Mouse (Mus musculus) ovary, postnatal 36 days (tissue): ENCODE results near the gene Gpr137.
"Not testable (repeated sequence)": the region's sequence is repeated elsewhere in the genome, so short reads cannot be mapped to it uniquely, and the experiment has no call there.

Source experiments
- DNase-seq: peaks from one replicate; pipeline ENCODE4 v3.0.0; 2022; ENCODE audit warnings: low spot score, mixed read lengths

The Gpr137 gene

GRCm38 (mm10) chr19:6942249-6942691 lies at the start of gene Gpr137:
Gene Gpr137, minus strand, starts transcription at chr19:6942480.
- peak; percentile 95 for DNase-seq

- DNase-seq: not testable (repeated sequence)
Measured at GRCm38 (mm10) chr19:6991166-6991565, 48.9 kb upstream of the Gpr137 start.

GRCm38 (mm10) chr19:6990712-6991111 lies 48.4 kb upstream of the Gpr137 start:
- no peak for DNase-seq

GRCm38 (mm10) chr19:6989251-6989650 lies 47.0 kb upstream of the Gpr137 start:
- no peak for DNase-seq

GRCm38 (mm10) chr19:6987904-6988285 lies 45.6 kb upstream of the Gpr137 start:
- DNase-seq: no peak

- DNase-seq: peak; percentile 80
Measured at GRCm38 (mm10) chr19:6987061-6987903, 45.0 kb upstream of the Gpr137 start, which contains the start of gene Vegfb. Gene Vegfb, minus strand, starts transcription at chr19:6987651.

- no peak for DNase-seq
Measured at GRCm38 (mm10) chr19:6985951-6986708, 43.9 kb upstream of the Gpr137 start.

GRCm38 (mm10) chr19:6985300-6985699 lies 43.0 kb upstream of the Gpr137 start:
- no peak for DNase-seq

- DNase-seq: no peak
Measured at GRCm38 (mm10) chr19:6983621-6984020, 41.3 kb upstream of the Gpr137 start.

GRCm38 (mm10) chr19:6981465-6981864 lies 39.2 kb upstream of the Gpr137 start:
- no peak for DNase-seq

- peak; percentile 99 for DNase-seq
Measured at GRCm38 (mm10) chr19:6980381-6981093, 38.3 kb upstream of the Gpr137 start, which contains the start of gene Fkbp2. Gene Fkbp2, minus strand, starts transcription at chr19:6980501.

GRCm38 (mm10) chr19:6979486-6980380 lies 37.5 kb upstream of the Gpr137 start:
- peak; percentile 100 for DNase-seq

GRCm38 (mm10) chr19:6979001-6979479 lies 36.8 kb upstream of the Gpr137 start:
- DNase-seq: peak; percentile 51

GRCm38 (mm10) chr19:6978639-6978974 lies 36.3 kb upstream of the Gpr137 start:
- DNase-seq: no peak

- no peak for DNase-seq
Measured at GRCm38 (mm10) chr19:6977759-6978638, 35.7 kb upstream of the Gpr137 start.

- peak; percentile 71 for DNase-seq
Measured at GRCm38 (mm10) chr19:6975537-6976521, 33.5 kb upstream of the Gpr137 start, which contains the start of gene Plcb3. Gene Plcb3, minus strand, starts transcription at chr19:6976470.

GRCm38 (mm10) chr19:6974211-6975205 lies 32.2 kb upstream of the Gpr137 start, which contains the start of gene Ppp1r14b:
Gene Ppp1r14b, plus strand, starts transcription at chr19:6974968.
- peak; percentile 84 for DNase-seq
